Mouse (Mus musculus) CH12.LX (cell line): ENCODE measurements around the gene Mien1. TPM values are rescaled to one million over a fixed set of nuclear protein-coding genes. Genes with fewer than 3 reads are reported as not detected.

Experiments used
- DNase-seq: peaks from one replicate; pipeline ENCODE4 v3.0.0-alpha.2; 2013; ENCODE audit errors: extremely low read depth
- H3K27ac ChIP-seq: 2 replicates; pipeline ENCODE4 v1.5.1; 2012; ENCODE audit warnings: low read depth, mild to moderate bottlenecking, control low read depth, moderate library complexity; ENCODE audit not compliant: insufficient read depth
- H3K27me3 ChIP-seq: replicated peaks from 2 replicates; pipeline ENCODE3; 2012; ENCODE audit warnings: inconsistent platforms
- H3K36me3 ChIP-seq, 2 experiments: replicated peaks in 1 of 2; 2 replicates each; pipeline versions ENCODE3 to v1.6.1; 2012; ENCODE audit warnings: inconsistent platforms in 1 of 2, low read length in 1 of 2, mild to moderate bottlenecking in 1 of 2, mixed read lengths in 1 of 2, moderate library complexity in 1 of 2; ENCODE audit not compliant: control insufficient read depth in 1 of 2, insufficient read depth in 1 of 2
- H3K4me1 ChIP-seq, 2 experiments: 2 replicates each; pipeline ENCODE4 v1.6.1; 2012; ENCODE audit warnings: inconsistent platforms in 1 of 2, moderate library complexity in 1 of 2; ENCODE audit not compliant: insufficient read depth in 2 of 2, control insufficient read depth in 1 of 2
- H3K4me2 ChIP-seq: 2 replicates; pipeline ENCODE4 v1.6.1; 2012; ENCODE audit warnings: low read depth, mild to moderate bottlenecking, control low read depth; ENCODE audit not compliant: poor library complexity, insufficient read depth, severe bottlenecking
- H3K4me3 ChIP-seq, 3 experiments: fragments of 150-350 bp in 1 of 3; sonication (generic) in 1 of 3; replicated peaks in 1 of 3; 2 replicates each; pipeline versions ENCODE3 to v1.5.1; 2011 to 2012; ENCODE audit warnings: low read depth in 2 of 3, low read length in 2 of 3, mild to moderate bottlenecking in 2 of 3, moderate library complexity in 2 of 3, control low read depth in 1 of 3, improper control_type of control experiment in 1 of 3, inconsistent platforms in 1 of 3, mixed read lengths in 1 of 3; ENCODE audit not compliant: poor library complexity in 1 of 3
- H3K79me2 ChIP-seq: replicated peaks from 2 replicates; pipeline ENCODE4 v1.6.1; 2012; ENCODE audit warnings: mild to moderate bottlenecking, moderate library complexity; ENCODE audit not compliant: control insufficient read depth, poor library complexity, insufficient read depth, severe bottlenecking; ENCODE audit errors: extremely low read depth
- H3K9ac ChIP-seq: 2 replicates; pipeline ENCODE4 v1.6.1; 2012; ENCODE audit warnings: low read depth, mild to moderate bottlenecking, control low read depth, moderate library complexity; ENCODE audit not compliant: insufficient read depth
- H3K9me3 ChIP-seq: replicated peaks from 2 replicates; pipeline ENCODE3; 2012; ENCODE audit warnings: low read length, inconsistent platforms, mixed read lengths
- BHLHE40 ChIP-seq: IDR thresholded peaks from 2 replicates; pipeline ENCODE4 v1.6.1; 2011; ENCODE audit warnings: mild to moderate bottlenecking, low read depth, low read length, improper control_type of control experiment
- CHD1 ChIP-seq: IDR thresholded peaks from 2 replicates; pipeline ENCODE4 v1.6.1; 2012; ENCODE audit warnings: low read depth, low read length, improper control_type of control experiment, inconsistent platforms
- CHD2 ChIP-seq: IDR thresholded peaks from 2 replicates; pipeline ENCODE4 v1.6.1; 2011; ENCODE audit warnings: low read length, improper control_type of control experiment
- ELF1 ChIP-seq: IDR thresholded peaks from 2 replicates; pipeline ENCODE4 v1.6.1; 2014; ENCODE audit warnings: low read depth, mild to moderate bottlenecking, inconsistent platforms, low read length, improper control_type of control experiment
- EP300 ChIP-seq: IDR thresholded peaks from 2 replicates; pipeline ENCODE4 v1.6.1; 2011; ENCODE audit warnings: low read length, improper control_type of control experiment
- ETS1 ChIP-seq: conservative IDR thresholded peaks from 2 replicates; pipeline ENCODE4 v1.6.1; 2012; ENCODE audit warnings: low read depth, mild to moderate bottlenecking, inconsistent platforms, low read length, improper control_type of control experiment, moderate library complexity
- GABPA ChIP-seq: IDR thresholded peaks from 2 replicates; pipeline ENCODE4 v1.6.1; 2012; ENCODE audit warnings: low read depth, low read length, improper control_type of control experiment, inconsistent platforms; ENCODE audit not compliant: insufficient replicate concordance
- MAFK ChIP-seq: IDR thresholded peaks from 2 replicates; pipeline ENCODE4 v1.6.1; 2011; ENCODE audit warnings: low read length, improper control_type of control experiment; ENCODE audit not compliant: insufficient replicate concordance
- MAZ ChIP-seq: IDR thresholded peaks from 2 replicates; pipeline ENCODE4 v1.6.1; 2012; ENCODE audit warnings: low read depth, mild to moderate bottlenecking, inconsistent platforms, low read length, improper control_type of control experiment, moderate library complexity
- MEF2A ChIP-seq: IDR thresholded peaks from 2 replicates; pipeline ENCODE4 v1.6.1; 2014; ENCODE audit warnings: low read depth, mild to moderate bottlenecking, inconsistent platforms, low read length, improper control_type of control experiment, borderline replicate concordance
- MYC ChIP-seq: IDR thresholded peaks from 2 replicates; pipeline ENCODE4 v1.6.1; 2011; ENCODE audit warnings: low read depth, mild to moderate bottlenecking, improper control_type of control experiment, low read length
- NRF1 ChIP-seq: IDR thresholded peaks from 2 replicates; pipeline ENCODE4 v1.6.1; 2014; ENCODE audit warnings: low read depth, mild to moderate bottlenecking, inconsistent platforms, low read length, improper control_type of control experiment, moderate library complexity
- POLR2A ChIP-seq: IDR thresholded peaks from 2 replicates; pipeline ENCODE4 v1.6.1; 2011; ENCODE audit warnings: low read depth, mild to moderate bottlenecking, improper control_type of control experiment, low read length
- TCF12 ChIP-seq: IDR thresholded peaks from 2 replicates; pipeline ENCODE4 v1.6.1; 2014; ENCODE audit warnings: low read depth, mild to moderate bottlenecking, inconsistent platforms, low read length, improper control_type of control experiment
- ZKSCAN1 ChIP-seq: IDR thresholded peaks from 2 replicates; pipeline ENCODE4 v1.6.1; 2012; ENCODE audit warnings: low read depth, inconsistent platforms, low read length, improper control_type of control experiment, borderline replicate concordance
- ZMIZ1 ChIP-seq: IDR thresholded peaks from 2 replicates; pipeline ENCODE4 v1.6.1; 2012; ENCODE audit warnings: low read depth, mild to moderate bottlenecking, inconsistent platforms, low read length, improper control_type of control experiment
- dilution Hi-C: fragments of 300-500 bp; cut with MboI; formaldehyde crosslinking; loops from 2 replicates; pipeline ENCODE4 v1.14.3; 2020; ENCODE audit warnings: low sequenced_read_pairs; ENCODE audit not compliant: extremely low pct_unique_long_range_greater_than_20kb, extremely low pct_ligation_motif_present
- in situ Hi-C: fragments of 300-500 bp; cut with MboI; formaldehyde crosslinking; loops from 3 replicates; pipeline ENCODE4 v1.14.3; 2019; ENCODE audit warnings: low sequenced_read_pairs, low pct_ligation_motif_present, low pct_unique_long_range_greater_than_20kb, mixed read lengths
- polyA plus RNA-seq: library from polyadenylated mRNA; unstranded; fragments of >175 nt; gene quantifications from 2 replicates; pipeline ENCODE4 v1.2.1, GENCODE M21; 2012; ENCODE audit warnings: low read depth; ENCODE audit not compliant: insufficient read length
- total RNA-seq, 2 experiments: library from RNA; depleted of rRNA; stranded (reverse); fragments of 300-350 nt in 1 of 2; fragments of >200 nt in 1 of 2; gene quantifications; 2 replicates each; pipeline ENCODE4 v1.2.3; 2012 to 2014

Gene Mien1
- total and polyA plus RNA-seq, 3 experiments = 84.7 to 129 (median 94.6) TPM

DNA sequence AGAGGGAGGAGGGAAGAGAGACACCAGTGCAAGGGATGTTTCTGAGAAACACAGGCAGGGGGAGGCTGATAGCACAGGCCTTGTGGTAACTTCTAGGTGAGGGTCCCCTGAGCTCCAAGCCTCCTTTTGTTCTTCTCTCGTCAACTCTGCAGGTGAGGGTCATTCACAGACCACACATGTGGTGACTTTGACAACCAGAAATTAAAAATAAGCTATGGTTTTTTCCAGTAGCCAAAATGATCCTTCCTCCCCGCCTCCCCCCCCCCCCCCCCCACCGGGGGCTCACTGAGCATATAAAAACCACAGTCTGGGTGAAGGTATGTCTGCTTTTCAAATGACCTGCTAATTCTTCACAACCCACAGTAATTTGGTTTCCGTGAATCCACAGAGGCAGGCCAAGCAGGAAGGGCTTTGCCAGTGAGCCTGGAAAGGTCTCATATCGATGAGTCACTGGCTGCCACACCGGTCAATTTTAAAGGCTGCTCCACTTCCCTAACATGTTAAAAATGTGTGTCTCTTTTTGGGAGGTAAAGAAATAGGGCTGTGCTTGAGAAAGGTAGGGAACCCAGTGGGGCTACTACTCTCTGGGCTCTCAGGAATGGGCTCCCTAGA, 22.4 kb upstream of the Mien1 start:
- peaks cover 37 to 86% of the 10 kb centered on the region in 2 experiments for H3K4me1 ChIP-seq
- H3K9ac ChIP-seq = peak overlapping the region; percentile 24
- dilution Hi-C loops = no loop called here

DNA sequence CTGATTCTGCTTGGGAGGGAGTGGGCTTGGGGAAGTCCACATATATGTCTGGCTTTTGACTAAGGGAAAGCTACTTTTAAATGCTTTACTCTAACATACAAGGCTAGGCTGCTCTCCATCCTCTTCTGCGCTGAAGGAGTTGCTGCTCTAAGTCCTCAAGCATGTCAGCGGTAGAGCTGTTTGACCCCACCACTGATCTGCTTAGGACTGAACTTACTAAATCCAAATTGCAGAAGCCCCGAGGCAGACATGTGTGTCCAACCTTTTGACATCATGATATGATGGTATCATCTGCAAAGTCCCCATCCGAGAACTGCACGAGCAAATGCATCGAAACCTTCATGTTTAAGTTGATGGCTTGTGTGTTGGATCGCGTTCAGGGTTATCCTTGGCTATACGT, 21.1 kb upstream of the Mien1 start:
- Histone ChIP-seq H3K27ac (peak overlapping the region; percentile 90), H3K4me1 (peaks cover 37 to 77% of the 10 kb centered on the region in 2 experiments), H3K36me3 (peaks cover 20 to 30% of the 10 kb centered on the region in 2 experiments), H3K9me3 (peaks cover 5% of the 10 kb centered on the region), H3K27me3 (no peaks in the 10 kb centered on the region), H3K79me2 (no peaks in the 10 kb centered on the region), H3K4me3 (no peak overlapping the region), H3K9ac (peak overlapping the region; percentile 24; the same call in 1 of the 2 replicates), H3K4me2 (peak overlapping the region; percentile 47)
- in situ Hi-C loops = no loop called here
- TF ChIP-seq MEF2A (0 out of 2 replicates have a peak, but pooled peaks have one; percentile 5), NRF1 (0 out of 2 replicates have a peak, but pooled peaks have one; percentile 6), ZMIZ1 (no peak), ZKSCAN1 (no peak)
- DNase-seq = peak; percentile 64
- dilution Hi-C loops = no loop called here

More for the DNA sequence above, 22.4 kb upstream of the Mien1 start:
- H3K27me3 ChIP-seq = no peaks in the 10 kb centered on the region
- no peaks in the 10 kb centered on the region for H3K9me3 ChIP-seq
- DNase-seq = peak; percentile 65
- TF ChIP-seq ELF1 (0 out of 2 replicates have a peak, but pooled peaks have one; percentile 44), MAZ (peak; percentile 84; the same call in 1 of the 2 replicates), POLR2A (peak; percentile 42), CHD2 (no peak), BHLHE40 (peak; percentile 41; the same call in 1 of the 2 replicates), MAFK (0 out of 2 replicates have a peak, but pooled peaks have one; percentile 4), TCF12 (peak; percentile 45; the same call in 1 of the 2 replicates), MYC (peak; percentile 43; the same call in 1 of the 2 replicates), EP300 (peak; percentile 17; the same call in 1 of the 2 replicates), CHD1 (no peak), MEF2A (peak; percentile 58; the same call in 1 of the 2 replicates), ETS1 (peak; percentile 53), GABPA (no peak)
- peak overlapping the region; percentile 27; the same call in 1 of the 2 replicates for H3K4me2 ChIP-seq
- peaks cover 12% of the 10 kb centered on the region for H3K79me2 ChIP-seq
- H3K36me3 ChIP-seq = peaks cover 29 to 31% of the 10 kb centered on the region in 2 experiments
- peak overlapping the region; percentile 88 for H3K27ac ChIP-seq
- in situ Hi-C loops = no loop called here
- H3K4me3 ChIP-seq = no peak overlapping the region
